Mouse (Mus musculus) cerebellum, postnatal 36 days (tissue): ENCODE data around the gene Ccdc38.
"Not testable (repeated sequence)": the region's sequence is repeated elsewhere in the genome, so short reads cannot be mapped to it uniquely, and the experiment has no call there.

Source experiments
- DNase-seq, 2 experiments: peaks; one replicate each; pipeline ENCODE4 v3.0.0; 2021 to 2022; ENCODE audit warnings: mixed read lengths in 2 of 2

The Ccdc38 gene

DNA sequence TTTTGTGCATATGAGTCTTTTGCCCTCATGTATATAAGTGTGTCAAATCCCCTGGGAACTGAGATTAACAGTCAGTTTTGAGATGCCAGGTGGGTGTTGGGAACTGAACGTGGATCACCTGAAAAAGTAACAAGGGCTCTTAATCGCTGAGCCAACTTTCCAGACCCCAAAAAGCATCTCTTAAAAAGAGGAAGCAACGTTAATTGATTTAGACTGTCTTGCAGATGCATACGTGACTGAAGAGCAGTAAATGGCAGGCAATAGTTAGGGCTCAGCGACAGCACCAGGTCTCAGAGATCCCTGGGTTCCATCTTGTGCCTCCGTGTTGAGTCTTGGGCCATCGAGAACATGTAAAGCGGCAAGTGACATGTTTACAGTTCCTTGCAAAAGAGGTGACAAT, 12.2 kb downstream of the Ccdc38 start:
- DNase-seq = no peak

DNA sequence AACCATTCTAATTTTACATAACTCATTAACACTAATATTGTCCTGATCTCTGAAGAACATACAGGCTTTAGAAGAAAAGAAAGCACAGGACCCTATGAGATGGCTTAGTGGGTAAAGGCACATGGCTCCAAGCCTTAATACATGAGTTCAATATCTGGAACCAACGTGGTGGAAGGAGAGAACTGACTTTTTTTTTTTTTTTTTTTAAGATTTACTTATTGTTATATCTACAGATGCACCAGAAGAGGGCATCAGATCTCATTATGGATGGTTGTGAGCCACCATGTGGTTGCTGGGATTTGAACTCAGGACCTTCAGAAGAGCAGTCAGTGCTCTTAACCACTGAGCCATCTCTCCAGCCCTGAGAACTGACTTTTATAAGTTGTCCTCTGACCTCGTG, 17.5 kb downstream of the Ccdc38 start:
- DNase-seq = not testable (repeated sequence)

DNA sequence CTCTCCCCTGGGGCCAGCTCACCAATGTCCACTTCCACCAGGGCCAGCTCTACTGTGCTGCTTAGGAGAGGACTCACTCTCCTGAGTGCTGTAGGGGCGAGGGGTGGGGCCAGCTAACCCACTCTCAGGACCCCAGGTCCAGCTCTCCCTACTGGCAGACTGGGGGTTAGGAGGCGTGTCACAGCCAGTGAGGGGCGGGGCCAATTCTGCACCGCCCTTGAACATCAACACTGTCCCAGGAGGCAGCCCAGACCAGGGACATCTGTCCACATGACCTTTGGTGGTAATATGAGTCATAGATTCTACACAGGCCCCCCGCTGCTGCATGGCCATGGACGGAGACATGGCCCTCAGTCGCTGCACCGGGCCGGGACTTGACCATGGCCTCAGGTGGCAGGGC, 19.4 kb downstream of the Ccdc38 start:
- no peak for DNase-seq

DNA sequence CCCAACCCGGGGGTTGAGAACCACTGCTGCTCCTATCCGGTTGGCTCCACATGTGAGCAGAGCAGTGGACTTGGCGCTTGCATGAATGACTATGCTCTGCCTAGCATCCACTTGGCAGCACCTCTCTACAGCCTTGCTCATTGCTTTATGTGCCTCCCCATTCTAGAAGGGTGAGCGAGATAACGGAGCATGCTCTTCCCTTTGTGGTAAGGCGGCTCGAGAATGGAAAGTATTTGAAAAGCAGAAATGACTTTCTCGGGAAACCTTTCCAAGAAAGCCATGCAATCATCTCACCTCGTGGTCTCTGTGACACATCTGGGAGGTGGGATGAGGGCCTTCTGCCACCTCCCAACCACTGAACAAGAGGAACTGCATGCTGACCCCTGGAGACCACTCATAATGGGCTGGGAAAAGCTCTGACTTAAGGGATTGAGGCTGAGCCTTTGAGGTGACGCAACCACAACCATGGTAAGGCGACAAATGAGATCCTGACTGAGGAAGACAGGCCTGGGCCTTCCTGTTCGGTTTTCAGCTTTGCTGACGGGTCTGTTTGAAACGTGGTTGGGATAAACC, 24.2 kb downstream of the Ccdc38 start:
- DNase-seq = no peak

DNA sequence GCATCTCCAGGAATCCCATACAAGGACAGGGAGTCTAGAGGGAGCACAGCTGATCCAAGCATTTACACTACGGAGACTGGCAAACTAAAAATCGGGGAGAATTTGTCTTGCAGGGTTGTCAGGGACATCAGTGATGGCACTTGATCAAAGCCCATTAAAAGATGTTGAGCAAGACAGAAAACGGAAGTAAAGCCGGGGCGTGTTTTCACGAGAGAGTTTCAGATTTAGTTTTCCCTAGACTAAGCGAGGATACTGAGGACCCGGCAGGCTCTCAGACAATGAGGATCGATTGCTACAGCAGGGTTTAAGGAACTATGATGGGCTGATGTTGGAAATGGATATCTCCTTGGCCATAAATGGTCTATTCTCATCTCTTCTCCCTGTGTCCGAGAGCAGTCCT, 26.6 kb downstream of the Ccdc38 start:
- DNase-seq = no peak

DNA sequence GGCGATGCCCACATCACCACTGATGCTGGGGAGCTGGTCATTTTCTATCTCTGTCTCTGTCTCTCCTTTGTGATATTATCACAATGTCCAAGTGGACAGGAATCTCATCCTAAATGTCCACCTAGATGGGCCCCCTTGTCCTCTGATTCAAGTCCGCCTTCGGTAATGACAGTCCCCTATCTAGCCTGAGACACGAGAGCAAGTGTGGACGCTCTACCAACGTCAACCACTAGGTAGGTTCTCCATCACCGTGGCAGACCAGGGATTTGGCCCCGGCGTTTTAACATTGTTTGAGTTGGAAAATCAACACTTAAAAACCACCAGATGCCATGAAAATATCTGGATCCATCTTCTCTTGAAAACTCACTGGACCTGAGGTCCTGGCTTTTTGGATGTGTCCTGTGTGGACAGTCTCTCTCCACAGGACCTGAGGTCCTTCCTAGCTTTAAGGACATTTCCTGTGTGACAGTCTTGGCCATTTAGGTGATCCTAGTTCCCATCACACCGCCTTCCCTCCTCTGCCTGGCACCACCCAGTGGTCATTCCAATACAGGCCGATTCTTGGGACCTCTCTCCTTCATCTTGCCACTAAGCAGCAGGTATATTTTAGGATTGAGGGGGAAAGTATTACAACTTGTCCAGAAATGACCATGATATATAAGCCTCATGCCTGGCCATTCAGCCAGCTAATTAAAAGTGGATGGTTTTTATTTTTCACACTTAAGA, 27.6 kb downstream of the Ccdc38 start:
- DNase-seq = no peak

DNA sequence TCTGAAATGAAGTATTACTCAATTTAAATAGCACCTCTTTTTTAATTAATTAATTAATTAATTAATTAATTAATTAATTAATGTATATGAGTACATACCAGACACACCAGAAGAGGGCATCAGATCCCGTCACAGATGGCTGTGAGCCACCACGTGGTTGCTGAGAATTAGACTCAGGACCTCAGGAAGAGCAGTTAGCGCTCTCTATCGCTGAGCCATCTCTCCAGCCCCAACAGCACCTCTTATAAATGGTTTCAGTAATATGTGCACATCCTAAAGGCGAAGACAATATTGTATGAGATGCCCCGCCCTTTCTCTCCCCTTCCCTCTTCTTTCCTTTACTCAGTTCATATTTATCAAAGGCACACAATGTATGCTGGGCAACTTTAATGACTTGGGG, 28.2 kb downstream of the Ccdc38 start:
- DNase-seq = no peak

DNA sequence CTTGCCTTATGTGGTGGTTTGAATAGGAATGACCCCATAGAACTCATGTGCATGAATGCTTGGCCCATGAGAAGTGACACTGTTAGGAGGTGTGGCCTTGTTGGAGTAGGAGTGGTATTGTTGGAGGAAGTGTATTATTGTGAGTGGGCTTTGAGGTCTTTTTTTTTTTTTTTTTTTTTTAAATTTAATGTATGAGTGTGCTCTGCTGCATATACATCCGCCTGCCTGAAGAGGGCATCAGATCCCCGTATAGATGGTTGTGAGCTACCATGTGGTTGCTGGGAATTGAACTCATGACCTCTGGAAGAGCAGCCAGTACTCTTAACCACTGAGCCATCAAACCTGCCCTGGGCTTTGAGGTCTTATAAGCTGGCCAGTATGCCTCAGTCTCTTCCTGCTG, 31.8 kb downstream of the Ccdc38 start:
- no peak for DNase-seq

DNA sequence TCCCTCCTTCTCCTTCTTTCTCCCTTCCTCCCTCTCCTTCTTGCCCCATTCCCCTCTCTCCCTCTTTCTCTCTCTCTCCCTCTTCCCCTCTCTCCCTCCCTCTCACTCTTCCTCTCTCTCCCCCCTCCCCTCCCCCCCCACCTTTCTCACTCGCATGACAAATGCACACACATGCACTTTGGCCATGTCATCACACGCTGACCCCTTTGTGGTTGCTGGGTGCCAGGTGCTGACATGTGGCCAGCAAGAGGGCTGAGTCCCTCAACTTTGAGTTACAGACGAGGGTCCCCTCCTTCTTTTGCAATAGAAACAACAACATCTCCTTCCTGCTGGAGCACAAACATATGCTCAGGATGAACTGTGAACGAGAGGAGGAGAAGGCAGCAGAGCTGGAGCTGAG, 34.5 kb downstream of the Ccdc38 start:
- DNase-seq = no peak

DNA sequence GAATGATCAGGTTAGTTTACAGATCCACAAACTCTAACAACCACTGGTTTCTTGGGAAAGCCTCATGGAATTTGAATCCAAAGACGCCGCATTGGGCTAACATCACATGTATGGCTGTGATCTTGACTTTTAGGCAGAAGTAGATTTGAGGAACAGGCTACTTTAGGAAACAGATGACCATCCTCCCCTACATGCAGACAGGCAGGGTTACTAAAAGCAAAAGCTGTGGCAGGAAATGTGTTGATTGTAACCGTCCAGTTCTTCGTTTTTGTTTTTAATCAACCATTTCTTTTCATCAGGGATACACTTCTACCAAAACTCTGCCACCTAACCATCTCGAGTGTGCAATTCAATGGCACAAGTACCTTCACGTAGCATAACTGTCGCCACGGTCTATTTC, 35.5 kb downstream of the Ccdc38 start:
- no peak for DNase-seq

DNA sequence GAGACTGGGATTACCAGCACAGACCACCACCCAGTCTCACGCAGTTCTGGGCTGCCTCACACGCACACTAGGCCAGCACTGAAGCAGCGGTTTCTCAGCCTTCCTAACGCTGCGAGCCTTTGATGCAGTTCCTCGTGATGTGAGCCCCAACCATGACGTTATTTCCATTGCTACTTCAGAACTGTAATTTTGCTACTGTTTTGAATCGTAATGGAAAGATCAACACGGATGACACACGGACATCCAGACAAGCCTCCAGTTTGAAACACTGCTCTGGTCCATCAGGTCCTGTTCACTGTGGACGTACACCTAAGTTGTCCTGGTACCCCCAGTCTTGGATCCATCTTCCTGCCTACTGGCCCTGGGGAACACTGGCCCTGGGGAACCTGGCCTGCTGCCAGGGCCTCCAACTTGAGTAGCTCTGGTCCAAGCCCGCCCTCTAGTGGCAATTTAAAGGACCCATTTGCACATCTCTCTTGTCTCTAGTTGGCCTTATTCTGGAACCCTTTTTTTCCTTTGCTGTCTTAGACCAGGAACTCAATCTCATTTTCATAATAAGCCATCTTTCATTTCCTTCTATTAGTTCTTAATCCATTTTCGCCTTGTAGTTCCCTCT, 36.9 kb downstream of the Ccdc38 start:
- DNase-seq = peak; percentile 72 to 75

DNA sequence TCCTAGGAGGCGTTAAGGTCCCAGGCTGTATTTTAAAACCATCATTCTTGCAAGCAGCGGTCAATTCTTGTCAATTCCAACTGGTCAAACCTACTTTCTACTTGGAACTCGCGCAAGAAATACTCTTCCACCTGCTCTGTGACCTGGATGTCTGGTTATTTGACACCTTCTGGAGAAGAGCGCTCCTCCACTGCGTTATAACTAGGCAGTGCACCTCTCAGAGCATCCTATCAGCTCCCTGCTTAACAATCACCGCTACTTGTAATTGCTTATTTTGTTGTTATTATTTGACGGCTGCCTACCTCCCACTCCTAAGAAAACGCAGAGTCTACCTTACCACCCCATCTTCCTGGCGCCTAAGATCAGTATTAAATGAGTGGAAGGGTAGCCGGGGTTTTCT, 48.4 kb downstream of the Ccdc38 start:
- no peak for DNase-seq

DNA sequence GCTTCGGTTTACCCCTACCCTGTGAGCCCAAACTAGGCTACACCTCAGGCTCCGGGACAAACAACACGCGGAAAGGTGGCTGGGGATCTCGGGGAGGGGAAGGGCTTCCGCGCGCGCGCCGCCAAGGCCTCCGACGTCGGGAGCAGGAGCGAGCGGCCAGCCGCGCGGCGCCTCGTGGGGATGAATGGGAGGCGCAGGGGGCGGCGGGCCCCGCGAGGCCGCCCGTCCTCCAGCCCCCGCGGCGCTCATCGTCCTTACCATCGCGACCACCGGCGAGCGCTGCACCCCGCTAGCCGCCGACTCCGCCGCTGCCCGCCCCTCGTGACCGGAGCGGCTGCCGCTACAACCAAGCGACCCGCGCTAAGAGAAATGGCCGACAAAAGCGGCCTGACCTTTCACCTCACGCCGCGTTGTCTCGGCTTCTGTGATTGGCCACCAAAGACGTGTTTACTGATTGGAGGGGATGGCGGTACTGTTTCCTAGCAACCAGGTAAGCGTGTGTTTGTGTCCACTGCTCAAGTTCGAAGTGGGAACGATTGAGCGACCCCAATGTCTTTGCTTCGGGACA, 48.9 kb downstream of the Ccdc38 start, which contains the start of gene Snrpf:
Gene Snrpf, minus strand, starts transcription at position 426 of the 568 bp plus-strand sequence.
- DNase-seq = peak; percentile 88 to 98

DNA sequence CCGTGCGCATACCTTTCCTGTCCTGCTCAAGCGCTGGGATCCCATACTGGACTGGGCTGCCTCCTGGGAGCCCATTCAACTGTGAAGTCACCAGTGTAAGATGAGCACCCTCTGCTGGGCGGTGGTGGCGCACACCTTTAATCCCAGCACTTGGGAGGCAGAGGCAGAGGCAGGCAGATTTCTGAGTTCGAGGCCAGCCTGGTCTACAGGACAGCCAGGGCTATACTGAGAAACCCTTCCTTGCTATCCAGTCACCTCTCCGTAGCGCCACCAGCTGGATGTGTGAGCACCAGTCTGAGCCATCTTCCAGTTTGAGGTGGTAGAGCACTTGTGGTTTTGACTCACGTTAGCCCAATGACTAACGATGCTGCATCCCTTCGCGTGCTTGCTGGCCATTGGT, 52.0 kb downstream of the Ccdc38 start:
- DNase-seq = peak in 1 of 2 experiments; percentile 22

DNA sequence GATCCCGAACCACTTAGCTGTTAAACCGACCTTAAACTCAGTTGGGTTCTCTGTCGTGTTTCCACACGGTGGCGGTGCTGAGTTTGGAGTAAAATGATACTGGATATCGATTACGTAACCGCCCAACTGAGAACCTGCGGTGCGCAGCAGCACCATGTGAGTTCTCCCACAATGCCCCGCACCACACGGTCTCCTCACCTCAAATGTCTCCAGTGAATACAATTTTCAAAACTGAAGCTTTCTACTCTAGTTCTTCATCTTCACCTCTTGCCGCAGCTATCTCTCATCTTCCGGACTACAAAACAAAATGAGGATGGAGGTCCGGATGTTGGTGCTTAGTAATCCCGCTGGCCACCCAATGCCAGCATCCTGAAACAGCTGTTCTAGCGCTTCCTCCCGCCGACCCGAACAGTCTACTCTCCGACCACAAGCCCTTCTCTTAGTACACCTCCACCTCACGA, 53.6 kb downstream of the Ccdc38 start:
- DNase-seq = peak; percentile 90 to 94

DNA sequence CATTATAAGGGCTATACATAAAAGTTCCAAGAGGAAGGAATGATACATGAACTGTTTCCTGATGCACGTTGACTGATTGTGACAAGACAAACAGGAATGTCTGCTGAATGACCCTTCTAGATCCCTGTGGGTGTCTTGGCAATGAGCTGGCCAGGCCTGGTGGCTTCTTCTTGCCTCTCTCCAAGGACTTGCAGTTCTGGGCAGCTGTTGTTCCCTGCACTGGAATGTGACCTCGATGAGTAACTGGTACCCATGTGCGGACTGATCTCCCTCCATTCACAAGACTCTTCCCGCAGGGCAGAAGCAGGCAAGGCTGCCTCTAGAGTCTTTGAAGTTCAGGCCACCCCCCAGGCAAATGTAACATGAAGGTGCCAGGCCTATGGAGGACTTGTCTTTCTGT, 55.4 kb downstream of the Ccdc38 start:
- DNase-seq = no peak

DNA sequence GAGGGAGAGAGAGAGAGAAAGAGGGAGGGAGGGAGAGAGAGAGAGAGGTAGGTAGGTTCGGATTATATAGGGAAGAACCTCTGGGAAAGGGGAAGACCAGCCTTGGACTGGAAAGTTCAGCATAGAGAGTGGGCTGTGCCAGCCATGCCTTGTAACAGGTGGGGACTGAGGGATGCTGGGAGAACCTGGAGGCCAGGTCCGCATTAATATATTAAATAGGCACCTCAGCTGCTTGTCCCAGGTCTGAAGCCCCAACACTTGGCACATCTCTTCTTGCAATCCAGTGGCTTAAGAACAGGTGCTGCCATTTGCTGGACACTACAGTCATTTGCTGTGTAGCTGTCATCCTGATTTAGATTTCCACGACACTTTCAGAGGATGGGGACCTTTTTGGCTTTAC, 56.2 kb downstream of the Ccdc38 start:
- DNase-seq = no peak

DNA sequence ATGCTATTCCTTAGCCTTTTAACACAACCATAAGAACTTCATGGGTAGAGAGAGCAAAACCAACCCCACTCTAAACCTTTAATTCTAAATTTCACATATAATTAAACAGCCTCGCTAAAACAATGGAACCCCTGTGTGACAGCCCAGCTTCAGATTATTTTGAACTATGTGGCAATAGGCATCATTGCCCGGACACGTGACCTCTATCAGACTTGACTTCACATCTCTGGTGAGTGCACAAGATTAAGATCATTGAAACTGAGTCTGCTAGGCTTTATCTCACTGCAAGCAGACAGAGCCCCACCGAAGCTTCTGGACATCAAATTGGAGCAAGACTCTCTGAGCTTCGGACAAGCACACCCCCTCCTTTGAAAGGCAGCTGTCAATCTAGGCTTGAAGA, 61.9 kb downstream of the Ccdc38 start:
- DNase-seq = no peak

DNA sequence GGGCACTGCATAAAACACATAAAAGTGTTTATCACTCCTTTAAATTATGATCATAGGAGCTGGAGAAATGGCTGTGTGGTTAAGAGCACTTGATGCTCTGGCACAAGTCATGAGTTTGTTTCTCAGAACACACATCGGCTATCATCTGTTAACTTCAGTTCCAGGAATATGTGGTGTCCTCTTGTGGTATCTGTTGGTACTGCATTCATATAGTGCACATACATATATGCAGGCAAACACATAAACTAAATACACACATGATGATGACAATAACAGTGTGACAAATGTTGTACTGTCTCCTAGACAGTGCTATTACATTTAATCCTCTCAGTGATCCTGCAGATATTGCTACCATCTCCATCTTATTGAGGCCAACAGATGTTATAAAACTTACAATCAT, 62.8 kb downstream of the Ccdc38 start:
- DNase-seq = no peak

DNA sequence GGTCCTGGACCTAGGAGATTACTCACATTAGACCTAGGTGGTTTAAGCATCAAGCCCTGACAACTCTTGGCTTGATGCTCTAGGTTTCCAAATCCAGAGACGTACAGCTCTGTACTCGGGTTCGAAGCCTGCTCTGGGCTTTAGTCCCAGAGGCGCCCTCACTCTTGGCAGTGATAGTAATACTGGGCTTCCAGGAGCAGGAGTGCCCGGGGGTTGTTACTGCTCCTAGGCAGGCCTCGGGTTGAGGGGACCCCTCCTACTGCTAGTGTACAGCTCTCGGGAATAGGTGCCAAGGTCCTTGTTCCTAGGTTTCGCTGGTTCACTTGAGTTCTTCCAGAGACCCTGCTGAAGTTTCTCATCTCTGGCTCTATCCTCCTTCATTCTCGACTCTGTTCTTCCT, 65.9 kb downstream of the Ccdc38 start:
- no peak for DNase-seq

DNA sequence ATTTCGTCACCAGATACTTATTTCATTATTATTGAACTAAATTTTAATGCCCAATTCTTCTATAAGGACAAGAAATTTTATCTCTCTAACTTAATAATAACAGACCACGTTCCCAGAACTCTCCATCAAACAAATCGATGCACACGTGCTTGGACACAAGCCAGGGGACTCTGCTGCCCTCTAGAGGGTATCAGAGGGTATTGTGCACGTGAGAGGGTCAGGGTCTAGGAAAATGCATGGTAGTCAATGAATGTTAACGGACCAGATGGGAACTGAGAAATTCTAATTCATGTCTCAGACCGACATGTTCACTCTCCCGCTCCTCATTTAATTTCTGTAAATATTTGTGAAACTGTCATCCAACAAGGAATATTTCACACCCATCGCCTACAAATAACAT, 67.6 kb downstream of the Ccdc38 start:
- no peak for DNase-seq

DNA sequence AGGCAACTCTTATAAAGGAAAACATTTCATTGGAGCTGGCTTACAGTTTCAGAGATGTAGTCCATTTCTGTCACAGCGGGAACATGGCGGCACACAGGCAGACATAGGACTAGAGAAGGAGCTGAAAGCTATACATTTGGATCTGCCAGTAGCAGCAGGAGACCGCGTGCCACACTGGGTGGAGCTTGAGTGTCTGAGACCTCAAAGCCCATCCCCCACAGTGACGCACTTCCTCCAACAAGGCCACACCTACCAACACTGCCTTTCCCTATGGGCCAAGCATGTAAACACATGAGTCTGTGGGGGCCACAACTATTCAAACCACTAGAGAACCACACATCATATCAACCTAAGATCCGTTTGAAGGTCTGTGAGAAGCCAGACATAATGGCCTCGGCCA, 68.8 kb downstream of the Ccdc38 start:
- DNase-seq = no peak

DNA sequence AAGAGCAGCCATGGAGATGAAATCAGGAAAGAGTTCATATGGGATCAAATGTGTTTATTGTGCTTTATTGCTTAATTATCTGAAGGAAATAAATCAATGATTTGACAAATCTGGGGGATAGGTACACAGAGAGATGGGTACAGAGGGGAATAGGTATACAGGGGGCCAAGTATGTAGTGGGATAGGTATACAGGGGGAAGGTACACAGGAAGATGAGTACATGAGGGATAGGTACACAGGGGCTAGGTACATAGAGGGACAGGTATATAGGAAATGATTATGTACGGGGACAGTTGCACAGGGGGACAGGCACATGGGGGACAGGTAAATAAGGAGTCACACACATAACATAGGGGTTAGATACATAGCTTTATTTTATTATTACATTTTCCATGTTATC, 70.5 kb downstream of the Ccdc38 start:
- no peak for DNase-seq

DNA sequence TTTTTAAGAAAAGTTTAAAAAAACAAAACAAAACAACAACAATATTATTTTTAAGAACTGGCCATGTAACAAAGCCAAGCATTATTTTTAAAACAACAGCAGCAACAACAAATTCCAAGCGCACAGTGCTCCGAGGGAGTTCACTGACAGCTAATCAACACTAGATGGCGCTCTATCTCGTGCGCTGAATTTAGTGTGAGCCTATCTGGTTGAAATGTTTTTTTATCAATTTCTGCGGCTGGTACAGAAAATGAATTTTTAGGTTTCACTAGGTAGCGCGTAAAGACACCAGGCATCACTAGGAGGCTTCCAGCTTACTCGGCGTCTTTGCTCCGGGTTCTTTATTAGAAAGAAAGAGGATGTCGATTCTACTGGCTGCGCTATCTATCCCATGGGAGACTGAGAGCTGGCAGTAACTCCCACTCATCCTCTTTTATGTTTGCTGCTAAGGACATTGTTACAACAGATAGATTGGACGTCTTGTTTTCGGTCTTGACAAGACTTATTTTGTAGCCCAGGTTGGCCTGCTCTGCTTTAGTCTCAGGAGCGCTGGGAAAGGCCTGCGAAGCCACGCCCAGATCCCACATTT, 71.1 kb downstream of the Ccdc38 start:
- peak; percentile 58 to 69 for DNase-seq
